Mouse (Mus musculus): ENCODE data around the gene Lrba.
A peak's percentile ranks its signal among the peaks of the same experiment; 100 is the strongest.

Gene Lrba

DNA sequence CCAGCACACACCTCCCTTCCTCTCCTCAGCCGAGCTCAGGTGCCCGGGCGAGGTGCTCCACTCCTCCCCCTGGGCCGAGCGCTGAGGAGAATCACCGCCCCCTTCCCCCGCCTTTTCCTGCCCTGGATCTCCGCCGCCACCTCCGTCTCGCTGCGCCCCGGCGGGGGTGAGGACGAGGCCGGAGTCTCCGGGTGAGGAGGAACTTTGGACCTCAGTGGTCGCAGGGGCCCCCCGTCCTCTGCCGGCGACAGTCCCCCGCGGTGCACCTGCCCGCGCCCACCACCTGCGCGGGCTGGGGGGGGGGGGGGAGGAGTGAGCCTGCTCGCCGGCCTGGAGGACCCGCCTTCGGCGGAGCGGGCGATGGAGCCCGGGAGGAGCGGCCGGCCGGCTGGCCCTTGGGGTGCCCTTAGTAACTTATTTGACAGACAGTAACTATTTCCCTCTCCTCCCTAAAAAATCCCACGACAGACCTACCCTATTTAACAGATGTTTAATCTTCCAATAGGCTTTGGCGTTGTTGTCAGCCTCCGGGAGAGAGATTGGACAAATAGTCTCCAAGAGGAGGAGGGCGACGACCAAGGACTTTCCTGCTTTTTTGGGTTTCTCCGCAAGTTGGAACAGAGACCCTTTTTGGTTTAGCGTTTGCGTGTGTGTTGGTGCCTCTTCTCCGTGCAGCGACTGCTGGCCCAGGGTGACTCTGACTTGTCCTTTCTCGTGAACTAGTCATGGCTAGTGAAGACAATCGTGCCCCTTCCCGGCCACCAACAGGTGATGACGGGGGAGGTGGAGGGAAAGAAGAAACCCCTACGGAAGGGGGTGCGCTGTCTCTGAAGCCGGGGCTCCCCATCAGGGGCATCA is at the start of gene Lrba:
TSS of gene Lrba (plus strand) at position 117 of the 858 bp plus-strand sequence.
- DNase-seq (ENCODE audit: low spot score): peak; percentile 45

DNA sequence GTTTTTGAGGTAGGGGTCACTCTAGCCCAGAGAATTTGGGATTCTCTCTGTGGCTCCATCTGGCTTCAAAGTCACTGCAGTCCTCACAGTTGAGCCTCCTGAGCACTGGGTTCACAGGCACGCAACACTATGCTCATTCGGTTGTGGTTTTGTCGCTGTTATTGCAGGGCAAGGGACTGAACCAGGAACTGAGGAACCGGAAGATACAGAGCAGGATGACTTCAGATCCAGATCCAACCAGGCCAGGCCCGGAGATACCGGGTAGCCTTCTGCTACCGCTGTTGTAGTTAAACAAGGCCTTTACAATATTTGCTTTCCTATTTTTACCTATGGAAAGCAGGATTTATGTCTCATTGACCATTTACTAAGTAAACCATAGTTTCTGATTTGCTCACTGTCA is 44.8 kb upstream of the Lrba start:
- no peak for DNase-seq (ENCODE audit: low spot score)

DNA sequence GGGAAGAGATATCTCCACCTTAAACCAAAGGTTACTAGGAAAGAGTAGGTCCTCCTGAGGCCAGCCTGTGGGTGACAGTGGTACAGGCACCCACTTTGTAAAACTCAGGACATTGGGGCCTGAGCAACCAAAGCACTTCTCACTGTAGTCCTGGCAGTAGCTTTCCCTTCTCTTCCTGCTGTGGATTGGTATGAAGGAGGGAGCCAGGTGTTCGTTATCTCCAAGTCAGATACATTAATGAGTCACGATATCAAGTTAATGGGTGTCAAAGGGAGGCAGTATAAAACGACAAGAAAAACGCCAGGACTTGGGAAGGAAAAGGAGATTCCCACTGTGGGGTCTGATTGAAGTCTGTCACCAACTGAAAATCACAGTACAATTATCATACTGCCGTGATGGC is 43.4 kb upstream of the Lrba start:
- no peak for DNase-seq (ENCODE audit: low spot score)

DNA sequence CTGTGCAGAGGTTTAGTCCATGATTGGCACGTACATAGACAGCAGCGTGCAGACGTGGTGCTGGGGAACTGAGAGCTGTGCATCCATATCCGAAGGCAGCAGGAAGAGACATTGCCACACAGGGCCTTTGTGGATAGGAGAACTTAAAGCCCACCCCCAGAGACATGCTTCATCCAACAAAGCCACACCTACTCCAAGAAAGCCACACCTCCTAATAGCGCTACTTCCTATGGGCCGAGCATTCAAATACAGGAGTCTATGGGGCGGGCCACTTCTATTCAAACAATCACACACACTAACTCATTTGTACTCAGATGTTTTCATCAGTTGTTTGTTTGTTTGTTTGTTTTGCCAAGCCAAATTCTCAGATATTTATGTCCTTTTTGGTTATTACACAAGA is 39.9 kb upstream of the Lrba start:
- no peak for DNase-seq (ENCODE audit: low spot score)

GRCm38 (mm10) chr3:86187736-86188389 is 36.6 kb upstream of the Lrba start:
- DNase-seq (ENCODE audit: low spot score): no peak

DNA sequence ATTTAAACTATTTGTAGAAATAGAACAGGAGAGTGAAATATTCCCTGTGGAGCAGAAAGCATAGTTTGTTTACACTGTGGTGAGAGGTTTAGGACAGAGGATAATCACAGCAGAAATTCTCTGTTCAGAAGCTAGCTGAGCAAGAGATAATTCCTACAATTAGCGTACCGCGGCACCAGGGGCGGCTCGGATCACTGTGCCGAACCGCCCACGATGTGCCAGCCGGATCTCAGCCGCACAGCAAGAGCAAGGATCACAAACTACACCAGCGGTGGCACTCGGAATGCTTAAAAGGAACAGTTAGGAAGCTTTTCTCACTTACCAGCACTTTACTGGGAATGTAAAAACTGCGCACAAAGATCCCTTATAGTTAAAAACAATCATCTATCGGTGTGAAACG is 28.5 kb upstream of the Lrba start:
- no peak for DNase-seq (ENCODE audit: low spot score)

DNA sequence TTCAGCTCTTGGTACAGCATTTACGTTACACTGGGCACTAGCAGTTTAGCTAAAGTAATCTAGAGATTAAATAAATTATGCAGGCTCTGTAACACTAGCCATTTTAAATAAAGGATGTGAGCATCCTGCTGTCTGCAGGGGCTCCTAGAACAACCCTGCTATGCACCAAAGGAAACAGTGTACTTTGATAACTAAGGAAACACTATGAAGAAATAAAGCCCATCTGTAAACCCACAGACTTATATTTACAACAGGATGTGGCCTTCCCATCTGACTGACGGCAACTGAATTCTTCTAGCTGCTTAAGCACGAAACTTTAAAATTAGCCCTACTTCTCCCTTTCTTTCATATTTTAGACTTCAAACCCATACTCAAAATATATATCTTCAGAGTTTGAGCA is 28.0 kb upstream of the Lrba start:
- DNase-seq (ENCODE audit: low spot score): no peak

DNA sequence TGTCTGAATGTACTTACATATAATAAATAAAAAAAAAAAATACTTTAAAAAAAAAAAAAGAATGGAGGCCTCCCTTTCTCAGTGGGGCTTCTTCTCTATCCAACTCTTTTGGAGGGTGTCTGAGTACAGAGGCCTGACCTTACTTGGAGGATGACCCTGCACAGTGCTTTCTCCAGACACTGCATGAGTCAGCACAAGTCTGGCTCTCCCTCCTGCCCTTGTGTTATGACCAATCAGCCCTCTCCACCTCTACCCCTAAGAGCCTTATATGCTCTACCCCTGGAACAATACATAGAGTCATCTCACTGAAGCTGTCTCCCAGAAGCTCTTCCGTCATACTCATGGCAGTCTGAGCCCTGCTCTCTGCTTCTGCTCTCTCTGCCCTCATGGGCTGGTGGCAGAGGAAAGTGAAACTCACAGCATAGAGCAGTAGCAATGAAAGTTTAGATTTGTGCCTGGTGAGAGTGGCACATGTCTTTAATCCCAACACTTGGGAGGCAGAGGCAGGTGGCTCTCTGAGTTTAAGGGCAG is 22.8 kb upstream of the Lrba start:
- no peak for DNase-seq (ENCODE audit: low spot score)

DNA sequence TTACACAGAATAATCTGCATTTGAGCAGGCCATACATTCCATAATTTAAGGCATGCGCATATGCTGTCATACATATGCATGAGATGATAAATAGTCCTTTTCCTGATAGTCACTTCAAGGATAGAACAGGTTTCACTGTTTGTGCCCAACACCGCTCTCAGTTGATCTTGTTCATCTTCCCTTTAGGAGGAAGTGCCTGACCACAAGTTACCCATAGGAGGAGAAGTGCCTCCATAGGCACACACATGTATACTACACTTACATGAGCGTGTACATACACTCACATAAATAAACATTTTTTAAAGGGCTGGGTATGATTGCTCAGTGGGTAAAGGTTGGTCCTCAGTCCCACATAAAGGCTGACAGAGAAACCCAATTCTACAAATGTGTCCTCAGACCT is 22.0 kb upstream of the Lrba start:
- DNase-seq (ENCODE audit: low spot score): no peak

GRCm38 (mm10) chr3:86204608-86205358 is 19.7 kb upstream of the Lrba start:
- DNase-seq (ENCODE audit: low spot score): no peak

DNA sequence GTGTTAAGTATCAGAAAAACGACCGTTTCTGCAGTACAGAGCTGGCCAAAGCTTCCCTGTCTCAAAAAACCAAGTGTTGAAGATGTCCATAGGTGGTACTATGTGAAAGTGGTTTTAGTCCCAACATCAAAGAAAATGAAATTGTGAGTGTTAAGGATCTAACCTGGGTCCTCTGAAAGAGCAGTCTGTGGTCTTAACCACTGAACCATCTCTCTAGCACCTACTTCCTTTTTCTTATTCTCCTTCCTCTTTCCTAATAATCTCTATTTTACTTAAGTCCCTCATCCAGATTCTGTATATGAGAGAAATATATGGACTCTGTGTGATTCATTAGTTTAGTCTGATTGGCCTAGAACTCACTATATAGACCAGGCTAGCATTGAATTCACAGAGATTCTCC is 17.9 kb upstream of the Lrba start:
- DNase-seq (ENCODE audit: low spot score): no peak

- DNase-seq (ENCODE audit: low spot score): no peak
Observed at GRCm38 (mm10) chr3:86210267-86210939, 14.1 kb upstream of the Lrba start.

- DNase-seq (ENCODE audit: low spot score): no peak
Observed at GRCm38 (mm10) chr3:86210959-86211358, 13.5 kb upstream of the Lrba start.

- DNase-seq (ENCODE audit: low spot score): no peak
Observed at GRCm38 (mm10) chr3:86214248-86214647, 10.2 kb upstream of the Lrba start.

- DNase-seq (ENCODE audit: low spot score): peak; percentile 67
Observed at GRCm38 (mm10) chr3:86223634-86224313, 706 bp upstream of the Lrba start.

DNA sequence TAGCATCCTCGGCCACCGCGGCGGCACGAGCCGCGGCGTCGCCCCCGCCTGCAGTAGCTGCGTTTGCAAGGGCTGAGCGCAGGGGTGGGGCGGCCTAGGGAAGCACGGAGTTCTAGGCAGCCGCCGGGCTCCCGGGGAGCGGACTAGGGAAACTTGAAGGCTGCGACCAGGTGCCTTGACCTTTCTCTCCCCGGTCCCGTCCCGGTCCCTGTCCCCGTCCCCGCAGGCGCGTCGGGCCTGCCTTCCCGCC is 241 bp upstream of the Lrba start:
- no peak for DNase-seq (ENCODE audit: low spot score)

DNA sequence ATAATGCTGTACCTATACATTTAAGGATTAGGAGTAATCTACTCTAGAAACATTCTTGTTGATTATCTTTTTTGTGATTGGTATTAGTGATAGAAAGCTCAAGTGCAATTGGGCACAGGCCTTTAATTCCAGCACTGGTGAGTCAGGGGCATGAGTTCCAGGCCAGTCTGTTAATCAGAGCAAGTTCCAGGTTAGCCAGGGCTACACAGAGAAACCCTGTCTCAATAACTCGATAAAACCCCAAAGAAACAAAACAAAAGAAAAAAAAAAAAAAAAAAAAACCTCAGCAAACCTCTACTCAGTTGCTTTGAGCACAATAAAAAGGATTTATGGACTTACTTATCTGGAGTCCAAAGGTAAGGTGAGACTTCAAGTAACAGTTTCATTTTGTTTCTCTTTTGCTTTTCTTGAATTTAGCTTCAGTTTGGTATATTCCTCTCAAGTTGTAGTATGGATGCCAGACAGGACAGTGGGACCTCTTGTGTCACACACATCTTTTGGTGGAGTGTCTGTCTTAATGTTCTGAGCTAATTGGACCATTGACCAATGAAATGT is 7.1 kb downstream of the Lrba start:
- no peak for DNase-seq (ENCODE audit: low spot score)

DNA sequence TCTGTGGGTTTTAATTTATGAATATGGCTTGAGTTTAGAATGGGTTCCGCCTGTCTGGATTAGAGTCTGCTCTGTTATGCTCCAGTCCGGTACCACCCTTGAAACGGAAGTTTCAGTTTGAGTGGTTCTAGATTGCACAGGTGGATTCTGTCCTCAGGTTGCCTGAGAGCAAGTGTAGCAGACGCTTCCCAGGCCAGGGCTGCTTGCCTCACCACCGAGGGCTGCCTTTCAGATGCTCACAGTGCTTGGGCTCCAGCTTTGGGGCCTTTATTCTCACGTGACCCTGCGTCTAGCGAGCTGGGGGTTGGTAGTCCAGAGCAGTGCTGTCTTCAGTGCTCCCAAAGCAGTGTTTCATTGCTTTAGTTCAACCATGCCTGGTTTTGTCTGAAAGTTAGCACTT is 22.7 kb downstream of the Lrba start:
- DNase-seq (ENCODE audit: low spot score): no peak

- no peak for DNase-seq (ENCODE audit: low spot score)
Observed at GRCm38 (mm10) chr3:86251212-86251611, 26.7 kb downstream of the Lrba start.

DNA sequence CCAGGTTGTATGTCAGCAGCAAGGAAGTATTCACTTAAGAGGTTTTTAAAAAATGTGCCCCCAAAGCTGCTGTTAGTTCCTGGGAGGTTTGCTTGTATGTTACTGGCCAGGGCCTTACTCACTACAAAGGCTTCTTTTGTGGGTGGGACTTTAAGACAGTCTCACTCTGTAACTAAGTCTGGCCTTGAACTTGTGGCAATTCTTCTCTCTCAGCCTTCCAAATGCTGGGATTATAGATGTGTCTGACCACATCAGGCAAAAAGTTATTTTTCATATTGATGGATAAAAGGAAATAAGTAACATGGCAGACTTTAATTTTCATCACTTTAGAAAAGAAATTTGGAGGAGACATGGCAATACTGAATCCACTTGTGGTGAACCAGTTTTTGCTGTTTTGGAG is 28.1 kb downstream of the Lrba start:
- DNase-seq (ENCODE audit: low spot score): no peak

DNA sequence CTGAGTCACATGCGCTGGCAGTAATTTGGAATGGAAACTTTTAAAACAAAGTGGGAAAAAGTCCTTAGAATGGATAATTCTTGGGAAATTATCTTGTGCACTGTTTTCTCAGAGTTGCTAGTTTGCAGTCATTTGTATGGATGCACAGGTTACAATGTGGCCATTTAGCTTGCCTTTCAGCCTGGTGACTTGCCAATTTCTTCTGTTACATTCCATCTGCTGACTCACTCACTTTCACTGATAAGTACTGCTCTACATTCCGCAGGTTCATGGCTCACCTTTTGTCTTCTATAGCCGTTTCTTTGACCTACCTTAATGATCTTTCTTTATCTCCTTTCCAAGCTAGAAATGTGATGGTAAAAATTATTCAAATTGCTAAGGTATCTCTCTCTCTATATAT is 28.6 kb downstream of the Lrba start:
- DNase-seq (ENCODE audit: low spot score): no peak

GRCm38 (mm10) chr3:86253791-86254190 is 29.3 kb downstream of the Lrba start:
- DNase-seq (ENCODE audit: low spot score): no peak
